ENCODE assay signal across 28 mouse cellular contexts in the genomic region with DNA sequence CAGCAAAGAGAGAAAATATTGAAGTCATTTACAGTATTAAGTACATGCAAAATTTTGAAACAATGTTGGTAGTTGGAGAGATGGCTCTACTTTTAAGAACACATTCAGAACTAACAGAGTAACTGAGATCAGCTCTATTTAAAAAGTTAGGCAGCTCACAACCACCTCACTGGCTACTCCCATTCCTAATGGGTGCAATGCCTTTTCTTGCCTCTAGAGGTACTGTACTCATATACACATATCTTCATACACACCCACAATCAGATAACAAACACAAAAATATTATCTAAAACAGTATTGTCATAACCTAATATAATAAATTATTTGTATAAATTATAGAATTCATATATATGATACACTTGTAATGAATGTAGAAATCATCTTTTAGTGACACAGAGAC.
DNase-seq lines count a peak whose midpoint lies in the region; TF ChIP-seq lines count a peak whose summit lies in the region.
"Had no signal": no experiment of that assay in that cellular context is flagged by ENCODE, and none has a peak within 500 bp of the region (broad histone marks: within the 10 kb centered on the region; RNA-seq: fewer than 3 reads in every experiment).

No protein-coding gene starts in this region.

- no peaks in the 10 kb centered on the region for H3K27me3 ChIP-seq in MEL (ENCODE audit: control insufficient read depth in 1 of 2, insufficient read depth in 2 of 2, low read length in 2 of 2)
- H3K27me3 ChIP-seq: embryonic facial prominence, embryonic 13.5 days; forebrain, embryonic 12.5 days; forebrain, embryonic 15.5 days; heart, embryonic 12.5 days; heart, embryonic 15.5 days had no signal

- no peaks in the 10 kb centered on the region for H3K4me1 ChIP-seq in MEL (ENCODE audit: control insufficient read depth in 1 of 2, insufficient read depth in 2 of 2, low read length in 2 of 2)
- H3K4me1 ChIP-seq: embryonic facial prominence, embryonic 10.5 days; embryonic facial prominence, embryonic 13.5 days; forebrain, embryonic 12.5 days; forebrain, embryonic 15.5 days; heart, embryonic 12.5 days; heart, embryonic 15.5 days; hindbrain, embryonic 10.5 days had no signal

- no peaks in the 10 kb centered on the region for H3K79me2 ChIP-seq in MEL (ENCODE audit: control insufficient read depth, insufficient read depth, low read length, poor library complexity)

- H3K36me3 ChIP-seq in MEL (ENCODE audit: control insufficient read depth in 1 of 2, insufficient read depth in 2 of 2, low read length in 2 of 2): no peaks in the 10 kb centered on the region
- H3K36me3 ChIP-seq: embryonic facial prominence, embryonic 10.5 days; embryonic facial prominence, embryonic 13.5 days; forebrain, embryonic 12.5 days; forebrain, embryonic 15.5 days; G1E; heart, embryonic 12.5 days; heart, embryonic 15.5 days; hindbrain, embryonic 10.5 days had no signal

- no peak for TF ChIP-seq POLR2A in MEL (IDR thresholded peaks at IDR 0.05; ENCODE audit: control insufficient read depth in 1 of 2, insufficient read depth in 1 of 2, low read depth in 1 of 2, low read length in 2 of 2, poor library complexity in 1 of 2)
- TF ChIP-seq POLR2A in brain, embryonic 14.5 days (IDR thresholded peaks at IDR 0.05; ENCODE audit: borderline replicate concordance, extremely low read depth, insufficient read depth, insufficient read length, poor library complexity, severe bottlenecking): no peak

- no peak overlapping the region for H3K9ac ChIP-seq in MEL (ENCODE audit: control insufficient read depth, low read depth, low read length, poor library complexity, severe bottlenecking)
- H3K9ac ChIP-seq: embryonic facial prominence, embryonic 13.5 days; forebrain, embryonic 12.5 days; forebrain, embryonic 15.5 days; heart, embryonic 12.5 days; heart, embryonic 15.5 days; hindbrain, embryonic 14.5 days had no signal

- TF ChIP-seq CTCF in left cerebral cortex, adult 2 months (IDR thresholded peaks at IDR 0.05): peak; percentile 37
- peak in 2 of 3 experiments; percentile 1 to 15; a peak in 2 of 6 replicates for TF ChIP-seq CTCF in MEL (IDR thresholded peaks at IDR 0.05 in 2 of 3, conservative IDR thresholded peaks at IDR 0.05 in 1 of 3; ENCODE audit: control insufficient read depth in 1 of 3, insufficient read depth in 1 of 3, low read depth in 2 of 3, low read length in 3 of 3, poor library complexity in 1 of 3, severe bottlenecking in 1 of 3)
- TF ChIP-seq CTCF in brain, embryonic 14.5 days (IDR thresholded peaks at IDR 0.05; ENCODE audit: borderline replicate concordance, extremely low read depth, insufficient read depth, insufficient read length): peak; percentile 7; the same call in 1 of the 2 replicates

- no peak for DNase-seq in left cerebral cortex, adult 2 months (ENCODE audit: extremely low spot score in 1 of 2, low spot score in 2 of 2)
- no peak for DNase-seq in left cerebral cortex, adult 11 months (ENCODE audit: low spot score)
- DNase-seq in MEL (ENCODE audit: low read depth, low spot score): peak; percentile 1
- no peak for DNase-seq in brain, embryonic 14.5 days (ENCODE audit: low read depth)
- DNase-seq in embryo, embryonic 9.5 days (ENCODE audit: extremely low spot score): no peak
- DNase-seq in frontal cortex, postnatal 14 days (ENCODE audit: low spot score in 2 of 2): no peak
- DNase-seq: adrenal gland, postnatal 10 days; adrenal gland, postnatal 36 days; cerebellum, adult 11 months; cerebellum, adult 2 months; cerebellum, adult 9-11 months; cerebellum, postnatal 25 days; gastrocnemius, adult 2 months; gastrocnemius, postnatal 14 days; heart, adult 18-20 months; heart, postnatal 10 days; heart, postnatal 36 days; kidney, adult 18-20 months had no signal

- no peak overlapping the region for H3K27ac ChIP-seq in left cerebral cortex, adult 2 months
- H3K27ac ChIP-seq in MEL (ENCODE audit: control insufficient read depth, low read depth, low read length): no peak overlapping the region
- H3K27ac ChIP-seq: embryonic facial prominence, embryonic 10.5 days; embryonic facial prominence, embryonic 13.5 days; forebrain, embryonic 12.5 days; forebrain, embryonic 15.5 days; gastrocnemius, adult 2 months; heart, embryonic 15.5 days; hindbrain, embryonic 10.5 days; hindbrain, embryonic 14.5 days had no signal

- no peaks in the 10 kb centered on the region for H3K9me3 ChIP-seq in MEL (replicated peaks; ENCODE audit: insufficient read depth, low read length)
- H3K9me3 ChIP-seq: embryonic facial prominence, embryonic 10.5 days; embryonic facial prominence, embryonic 13.5 days; forebrain, embryonic 12.5 days; forebrain, embryonic 15.5 days; heart, embryonic 12.5 days; heart, embryonic 15.5 days; hindbrain, embryonic 10.5 days had no signal

- no peak for TF ChIP-seq RAD21 in MEL (IDR thresholded peaks at IDR 0.05; ENCODE audit: low read depth, low read length)

- H3K4me3 ChIP-seq in left cerebral cortex, adult 2 months: no peak overlapping the region
- no peak overlapping the region for H3K4me3 ChIP-seq in MEL (ENCODE audit: control insufficient read depth in 1 of 2, insufficient read depth in 1 of 2, low read depth in 2 of 2, low read length in 2 of 2)
- H3K4me3 ChIP-seq: embryonic facial prominence, embryonic 10.5 days; embryonic facial prominence, embryonic 13.5 days; erythroblast, embryonic 14.5 days; forebrain, embryonic 12.5 days; forebrain, embryonic 15.5 days; gastrocnemius, adult 2 months; heart, embryonic 12.5 days; heart, embryonic 15.5 days; hindbrain, embryonic 10.5 days had no signal

- TF ChIP-seq EP300 in MEL (IDR thresholded peaks at IDR 0.05; ENCODE audit: low read depth in 1 of 2, low read length in 2 of 2): no peak

- intact Hi-C loops in left cerebral cortex, adult 2 months (cut with DNase I): no loop called here

TF ChIP-seq in MEL, 35 proteins besides CTCF, POLR2A, EP300 and RAD21:
- no peak for TF ChIP-seq ETS1 (IDR thresholded peaks at IDR 0.05; ENCODE audit: low read depth, low read length)
- no peak for TF ChIP-seq UBTF (IDR thresholded peaks at IDR 0.05; ENCODE audit: borderline replicate concordance, insufficient read depth, low read depth, low read length)
- TF ChIP-seq BHLHE40 (IDR thresholded peaks at IDR 0.05; ENCODE audit: borderline replicate concordance, low read depth, low read length): no peak
- TF ChIP-seq HCFC1 (IDR thresholded peaks at IDR 0.05; ENCODE audit: low read depth, low read length): no peak
- no peak for TF ChIP-seq ZNF384 (IDR thresholded peaks at IDR 0.05; ENCODE audit: low read depth, low read length)
- no peak for TF ChIP-seq MYC (IDR thresholded peaks at IDR 0.05; ENCODE audit: low read depth, low read length)
- no peak for TF ChIP-seq E2F4 (IDR thresholded peaks at IDR 0.05; ENCODE audit: borderline replicate concordance, low read depth, low read length)
- no peak for TF ChIP-seq ELF1 (IDR thresholded peaks at IDR 0.05; ENCODE audit: low read depth, low read length)
- TF ChIP-seq NELFE (IDR thresholded peaks at IDR 0.05; ENCODE audit: low read depth, low read length): no peak
- TF ChIP-seq MAZ (IDR thresholded peaks at IDR 0.05; ENCODE audit: low read depth, low read length): no peak
- TF ChIP-seq KAT2A (conservative IDR thresholded peaks at IDR 0.05; ENCODE audit: low read depth, low read length): no peak
- TF ChIP-seq MAFK (IDR thresholded peaks at IDR 0.05; ENCODE audit: borderline replicate concordance, low read depth, low read length): no peak
- TF ChIP-seq NRF1 (IDR thresholded peaks at IDR 0.05; ENCODE audit: insufficient read depth, low read depth, low read length, poor library complexity, severe bottlenecking): no peak
- TF ChIP-seq JUND (IDR thresholded peaks at IDR 0.05; ENCODE audit: low read depth, low read length): no peak
- no peak for TF ChIP-seq RCOR1 (IDR thresholded peaks at IDR 0.05; ENCODE audit: low read depth, low read length)
